Mouse (Mus musculus) heart, embryonic 11.5 days (tissue): ENCODE results near the gene Vwf. TPM values are rescaled to one million over a fixed set of nuclear protein-coding genes. Genes with fewer than 3 reads are reported as not detected.

Experiments
- ATAC-seq: fragments of 200-750 bp; cut with Nextera tagmentation; replicated peaks from 2 replicates; pipeline ENCODE4 v1.8.0; 2017; ENCODE audit warnings: moderate library complexity; ENCODE audit not compliant: insufficient number of reproducible peaks, low FRiP score, low TSS enrichment
- H3K27ac ChIP-seq: fragments of 300-500 bp; sonication (generic); 2 replicates; pipeline ENCODE4 v1.5.1; 2014; ENCODE audit warnings: mild to moderate bottlenecking, low read depth, low read length
- H3K27me3 ChIP-seq: fragments of 300-500 bp; sonication (generic); 2 replicates; pipeline ENCODE4 v1.6.1; 2014; ENCODE audit warnings: mild to moderate bottlenecking, low read length, mixed read lengths; ENCODE audit not compliant: control insufficient read depth, insufficient read depth
- H3K36me3 ChIP-seq: fragments of 300-500 bp; sonication (generic); 2 replicates; pipeline ENCODE4 v1.6.1; 2014; ENCODE audit warnings: mild to moderate bottlenecking, low read length, moderate library complexity, mixed read lengths; ENCODE audit not compliant: control insufficient read depth, insufficient read depth
- H3K4me1 ChIP-seq: fragments of 300-500 bp; sonication (generic); 2 replicates; pipeline ENCODE4 v1.6.1; 2014; ENCODE audit warnings: low read length; ENCODE audit not compliant: control insufficient read depth, insufficient read depth
- H3K4me2 ChIP-seq: fragments of 300-500 bp; sonication (generic); 2 replicates; pipeline ENCODE4 v1.6.1; 2014; ENCODE audit warnings: mild to moderate bottlenecking, moderate library complexity
- H3K4me3 ChIP-seq: fragments of 300-500 bp; sonication (generic); 2 replicates; pipeline ENCODE4 v1.5.1; 2014; ENCODE audit warnings: low read depth, low read length
- H3K9ac ChIP-seq: fragments of 300-500 bp; sonication (generic); 2 replicates; pipeline ENCODE4 v1.6.1; 2014; ENCODE audit warnings: mild to moderate bottlenecking, low read depth, low read length, moderate library complexity
- H3K9me3 ChIP-seq: fragments of 300-500 bp; sonication (generic); replicated peaks from 2 replicates; pipeline ENCODE4 v1.6.1; 2016; ENCODE audit warnings: low read length; ENCODE audit not compliant: control insufficient read depth
- WGBS: fragments of 180-500 bp; shearing (Covaris S2); extraction: QIAGEN DNeasy Blood & Tissue Kit; methylation state at CpG from one replicate; pipeline ENCODE4 v1.1.7; 2014; ENCODE audit not compliant: insufficient replicate concordance; 5-methylcytosine and 5-hydroxymethylcytosine counted together
- polyA plus RNA-seq: library from polyadenylated mRNA; unstranded; fragments of >200 nt; fragmentation: Nextera tagmentation; extraction: Ambion mirVana; gene quantifications from 2 replicates; pipeline ENCODE4 v1.2.1, GENCODE M21; 2014

The Vwf gene
- polyA plus RNA-seq, 1 experiment from 2014 or later, result 32.2 TPM

- WGBS, result 61% methylated on average over 4 of the region's 4 CpGs
- Histone ChIP-seq H3K27me3 (peaks cover 2% of the 10 kb centered on the region; the same call in 1 of the 2 replicates), H3K9ac (no peak overlapping the region), H3K9me3 (no peaks in the 10 kb centered on the region), H3K36me3 (no peaks in the 10 kb centered on the region), H3K4me1 (no peaks in the 10 kb centered on the region), H3K27ac (no peak overlapping the region), H3K4me3 (no peak overlapping the region), H3K4me2 (no peak overlapping the region)
- ATAC-seq, result no peak
Observed at GRCm38 (mm10) chr6:125640486-125640885, 93.9 kb downstream of the Vwf start.

- Histone ChIP-seq H3K4me3 (no peak overlapping the region), H3K36me3 (no peaks in the 10 kb centered on the region), H3K27ac (no peak overlapping the region), H3K9me3 (no peaks in the 10 kb centered on the region), H3K9ac (no peak overlapping the region), H3K4me2 (no peak overlapping the region), H3K27me3 (peaks cover 2% of the 10 kb centered on the region; the same call in 1 of the 2 replicates), H3K4me1 (no peaks in the 10 kb centered on the region)
- no peak for ATAC-seq
- 79% methylated on average over 8 of the region's 8 CpGs for WGBS
Observed at GRCm38 (mm10) chr6:125641146-125641545, 94.6 kb downstream of the Vwf start.

- no peaks in the 10 kb centered on the region for H3K27me3 ChIP-seq
- H3K4me1 ChIP-seq, result no peaks in the 10 kb centered on the region
- H3K36me3 ChIP-seq, result no peaks in the 10 kb centered on the region
- no peak overlapping the region for H3K4me2 ChIP-seq
- no peak overlapping the region for H3K4me3 ChIP-seq
- 82% methylated on average over 12 of the region's 12 CpGs for WGBS
- H3K9me3 ChIP-seq, result no peaks in the 10 kb centered on the region
- H3K9ac ChIP-seq, result no peak overlapping the region
- H3K27ac ChIP-seq, result no peak overlapping the region
- ATAC-seq, result no peak
Observed at GRCm38 (mm10) chr6:125648964-125649363, 102.4 kb downstream of the Vwf start.

GRCm38 (mm10) chr6:125651335-125651734, 104.8 kb downstream of the Vwf start:
- Histone ChIP-seq H3K36me3 (no peaks in the 10 kb centered on the region), H3K9me3 (no peaks in the 10 kb centered on the region), H3K4me3 (no peak overlapping the region), H3K27me3 (no peaks in the 10 kb centered on the region), H3K9ac (no peak overlapping the region), H3K4me2 (no peak overlapping the region), H3K4me1 (no peaks in the 10 kb centered on the region), H3K27ac (no peak overlapping the region)
- WGBS, result 73% methylated on average over 3 of the region's 3 CpGs
- ATAC-seq, result no peak

- Histone ChIP-seq H3K27ac (no peak overlapping the region), H3K4me1 (no peaks in the 10 kb centered on the region), H3K9me3 (no peaks in the 10 kb centered on the region), H3K36me3 (no peaks in the 10 kb centered on the region), H3K4me3 (no peak overlapping the region), H3K4me2 (no peak overlapping the region), H3K9ac (no peak overlapping the region), H3K27me3 (no peaks in the 10 kb centered on the region)
- 75% methylated on average over 1 of the region's 1 CpGs for WGBS
- ATAC-seq, result no peak
Observed at GRCm38 (mm10) chr6:125653416-125653815, 106.8 kb downstream of the Vwf start.

- no peak overlapping the region for H3K27ac ChIP-seq
- H3K36me3 ChIP-seq, result no peaks in the 10 kb centered on the region
- H3K4me3 ChIP-seq, result no peak overlapping the region
- no peak for ATAC-seq
- H3K4me2 ChIP-seq, result no peak overlapping the region
- H3K9ac ChIP-seq, result no peak overlapping the region
- 0 out of 2 replicates have a peak, but pooled peaks cover 2% of the 10 kb centered on the region for H3K27me3 ChIP-seq
- no peaks in the 10 kb centered on the region for H3K9me3 ChIP-seq
- H3K4me1 ChIP-seq, result no peaks in the 10 kb centered on the region
- 73% methylated on average over 13 of the region's 13 CpGs for WGBS
Observed at GRCm38 (mm10) chr6:125656921-125657320, 110.3 kb downstream of the Vwf start.

GRCm38 (mm10) chr6:125657966-125658365, 111.4 kb downstream of the Vwf start:
- no peaks in the 10 kb centered on the region for H3K36me3 ChIP-seq
- no peak overlapping the region for H3K4me2 ChIP-seq
- no peak for ATAC-seq
- no peak overlapping the region for H3K27ac ChIP-seq
- H3K9ac ChIP-seq, result no peak overlapping the region
- 0 out of 2 replicates have a peak, but pooled peaks cover 2% of the 10 kb centered on the region for H3K27me3 ChIP-seq
- H3K4me3 ChIP-seq, result no peak overlapping the region
- H3K9me3 ChIP-seq, result no peaks in the 10 kb centered on the region
- WGBS, result 73% methylated on average over 5 of the region's 5 CpGs
- no peaks in the 10 kb centered on the region for H3K4me1 ChIP-seq

- Histone ChIP-seq H3K9me3 (no peaks in the 10 kb centered on the region), H3K4me3 (no peak overlapping the region), H3K36me3 (no peaks in the 10 kb centered on the region), H3K9ac (no peak overlapping the region), H3K4me2 (no peak overlapping the region), H3K27ac (no peak overlapping the region), H3K4me1 (no peaks in the 10 kb centered on the region), H3K27me3 (0 out of 2 replicates have a peak, but pooled peaks cover 2% of the 10 kb centered on the region)
- ATAC-seq, result no peak
- WGBS, result 42% methylated on average over 14 of the region's 14 CpGs
Observed at GRCm38 (mm10) chr6:125661106-125661877, 114.7 kb downstream of the Vwf start.

GRCm38 (mm10) chr6:125663906-125664305, 117.3 kb downstream of the Vwf start:
- no peak overlapping the region for H3K9ac ChIP-seq
- no peak overlapping the region for H3K4me3 ChIP-seq
- no peak overlapping the region for H3K27ac ChIP-seq
- no peaks in the 10 kb centered on the region for H3K36me3 ChIP-seq
- H3K9me3 ChIP-seq, result no peaks in the 10 kb centered on the region
- no peak overlapping the region for H3K4me2 ChIP-seq
- ATAC-seq, result no peak
- H3K27me3 ChIP-seq, result no peaks in the 10 kb centered on the region
- no peaks in the 10 kb centered on the region for H3K4me1 ChIP-seq
- 80% methylated on average over 2 of the region's 2 CpGs for WGBS
